Mouse (Mus musculus): Measurements from ENCODE around the gene Atf5.

Atf5 gene

GRCm38 (mm10) chr7:44850146-44850545 is 33.7 kb upstream of the Atf5 start:
- peak in 1 of 2 experiments; percentile 82 for DNase-seq (ENCODE audit: low spot score in 2 of 2)

DNA sequence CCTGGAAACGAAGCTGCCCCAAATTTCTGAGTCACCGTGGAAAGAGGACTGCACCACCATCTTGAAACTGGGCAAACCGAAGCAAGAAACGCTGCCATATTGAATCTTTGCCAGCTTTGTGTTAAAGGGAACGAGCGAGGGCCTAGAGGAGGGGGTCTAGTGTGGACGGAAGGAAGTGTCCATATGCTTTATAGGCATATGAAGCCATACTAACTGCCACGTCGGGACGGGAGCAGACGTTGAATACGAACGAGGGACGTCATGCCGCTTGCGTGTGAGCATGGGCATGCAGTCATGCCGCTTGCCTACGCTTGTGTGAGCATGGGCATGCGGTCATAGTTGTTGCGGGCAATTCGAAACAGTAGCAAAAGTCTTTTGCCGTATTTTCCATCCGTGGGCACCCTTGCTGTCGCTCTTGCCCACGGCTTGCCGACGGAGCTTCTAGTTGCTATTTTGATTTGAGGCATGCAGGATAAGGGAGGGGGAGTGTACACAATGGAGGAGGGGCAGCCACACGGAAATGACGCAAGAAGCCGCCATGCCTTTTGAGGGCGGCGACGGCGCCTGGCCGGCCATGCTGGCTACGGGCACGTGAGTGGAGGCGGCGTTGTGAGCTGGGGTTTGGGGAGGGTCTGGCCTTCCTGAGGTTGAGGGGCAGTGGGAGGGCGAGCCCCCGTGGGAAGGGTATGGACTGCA is 33.1 kb upstream of the Atf5 start:
- DNase-seq (ENCODE audit: low spot score in 2 of 2): peak; percentile 89 to 90

DNA sequence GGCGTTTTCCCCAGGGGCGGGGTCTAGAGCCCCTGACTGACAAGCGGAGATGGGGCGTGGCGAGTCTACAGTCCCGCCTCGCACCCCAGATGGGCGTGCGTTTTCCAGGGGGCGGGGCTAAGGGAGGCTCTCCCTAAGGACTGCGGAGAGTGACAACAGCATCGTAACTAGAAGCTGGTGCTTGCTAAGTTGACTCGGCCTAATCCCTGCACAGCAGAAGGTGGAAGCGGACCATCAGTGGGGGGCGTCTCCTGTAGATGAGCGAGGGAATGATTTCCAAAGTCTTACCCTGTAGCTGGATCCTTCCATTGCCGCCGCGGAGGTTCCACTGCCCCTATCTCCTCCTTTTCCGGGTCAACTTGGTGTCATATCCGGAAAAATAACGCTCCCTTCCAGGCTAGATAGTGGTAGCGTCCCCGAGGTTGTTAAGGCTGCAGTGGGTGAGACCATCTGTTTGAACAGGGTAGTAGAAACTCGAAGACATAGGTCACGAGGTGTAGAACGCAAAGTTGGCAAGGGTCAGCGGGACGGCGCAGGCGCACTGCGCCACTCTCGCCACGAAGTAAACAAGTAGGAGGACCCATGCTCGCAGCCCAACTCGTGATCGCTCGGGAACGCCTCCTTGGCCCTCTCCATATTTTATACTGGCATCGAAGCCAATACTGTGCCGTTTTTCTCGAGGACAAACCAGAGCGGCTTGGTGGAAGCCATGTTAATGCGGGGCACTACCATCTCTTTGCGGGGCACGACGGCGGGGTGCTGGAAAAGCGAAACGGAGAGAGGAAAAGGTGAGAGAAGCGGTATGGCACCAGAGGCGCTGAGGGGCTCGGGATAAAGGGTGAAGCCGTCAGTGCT is 32.3 kb upstream of the Atf5 start, which contains the start of the genes Akt1s1 and Tbc1d17:
Akt1s1 (plus strand) TSS at position 431 of the 855 bp plus-strand sequence.
Tbc1d17 (minus strand) TSS at position 519 of the 855 bp plus-strand sequence.
- peak; percentile 99 to 100 for DNase-seq (ENCODE audit: low spot score in 2 of 2)

GRCm38 (mm10) chr7:44847772-44848171 is 31.3 kb upstream of the Atf5 start:
- no peak for DNase-seq (ENCODE audit: low spot score in 2 of 2)

- DNase-seq (ENCODE audit: low spot score in 2 of 2): no peak
Measured at GRCm38 (mm10) chr7:44846804-44847203, 30.3 kb upstream of the Atf5 start.

- no peak for DNase-seq (ENCODE audit: low spot score in 2 of 2)
Measured at GRCm38 (mm10) chr7:44845006-44845405, 28.5 kb upstream of the Atf5 start.

GRCm38 (mm10) chr7:44841825-44842463 is 25.5 kb upstream of the Atf5 start:
- DNase-seq (ENCODE audit: low spot score in 2 of 2): no peak

DNA sequence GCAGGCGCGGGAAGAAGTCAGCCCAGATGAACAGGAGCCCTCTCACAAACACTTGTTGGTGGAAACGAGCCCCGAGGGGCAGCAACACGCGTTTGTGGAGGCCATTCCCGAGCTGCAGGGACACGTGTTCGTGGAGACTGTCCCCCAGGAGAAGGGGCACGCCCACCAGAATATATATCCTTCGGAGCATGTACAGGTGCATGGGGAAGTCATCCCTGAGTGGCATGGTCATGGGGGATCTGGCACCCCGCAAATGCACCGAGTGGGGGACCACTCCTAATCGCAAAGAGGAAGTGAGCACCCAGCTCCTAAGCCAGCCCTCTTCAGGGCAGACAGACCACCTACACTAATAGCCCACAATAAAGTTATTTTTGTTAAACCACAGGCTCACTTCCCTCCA is 24.0 kb upstream of the Atf5 start:
- DNase-seq (ENCODE audit: low spot score in 2 of 2): no peak

GRCm38 (mm10) chr7:44839491-44840191 is 23.2 kb upstream of the Atf5 start:
- no peak for DNase-seq (ENCODE audit: low spot score in 2 of 2)

DNA sequence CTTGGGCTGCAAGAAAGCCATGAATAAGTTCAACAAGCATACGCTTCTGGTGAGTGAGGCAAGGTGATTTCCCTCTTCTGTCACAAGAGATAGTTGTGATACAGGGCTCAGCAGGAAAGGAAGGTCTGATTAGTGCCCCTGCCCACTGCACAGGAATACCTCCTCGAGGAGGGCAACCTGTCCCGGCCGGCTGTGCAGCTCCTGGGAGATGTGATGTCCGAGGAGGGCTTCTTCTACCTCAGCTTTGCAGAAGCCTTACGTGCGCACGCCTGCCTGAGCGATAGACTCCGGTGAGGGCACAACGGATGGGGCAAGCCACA is 22.7 kb upstream of the Atf5 start:
- DNase-seq (ENCODE audit: low spot score in 2 of 2): no peak

DNA sequence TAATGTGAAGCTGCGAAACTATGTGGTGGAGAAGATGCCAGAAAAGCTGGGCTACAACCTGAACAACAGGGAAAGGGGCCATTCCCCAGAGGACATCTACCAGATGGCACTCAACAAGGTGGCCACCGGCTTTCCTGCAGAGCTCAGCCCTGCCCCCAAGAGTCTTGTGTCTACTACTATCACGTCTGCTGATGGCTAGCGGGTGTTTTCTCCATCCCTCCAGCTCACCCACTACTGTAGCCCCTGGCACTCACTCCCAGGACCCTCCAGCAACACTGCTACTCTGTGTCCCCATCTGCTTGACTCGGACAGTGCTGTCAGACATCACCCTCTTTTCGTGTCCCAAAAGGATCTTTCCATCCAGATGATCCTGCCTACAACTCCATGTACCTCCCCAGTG is 21.6 kb upstream of the Atf5 start:
- no peak for DNase-seq (ENCODE audit: low spot score in 2 of 2)

GRCm38 (mm10) chr7:44836423-44837053 is 20.1 kb upstream of the Atf5 start:
- DNase-seq (ENCODE audit: low spot score in 2 of 2): no peak

DNA sequence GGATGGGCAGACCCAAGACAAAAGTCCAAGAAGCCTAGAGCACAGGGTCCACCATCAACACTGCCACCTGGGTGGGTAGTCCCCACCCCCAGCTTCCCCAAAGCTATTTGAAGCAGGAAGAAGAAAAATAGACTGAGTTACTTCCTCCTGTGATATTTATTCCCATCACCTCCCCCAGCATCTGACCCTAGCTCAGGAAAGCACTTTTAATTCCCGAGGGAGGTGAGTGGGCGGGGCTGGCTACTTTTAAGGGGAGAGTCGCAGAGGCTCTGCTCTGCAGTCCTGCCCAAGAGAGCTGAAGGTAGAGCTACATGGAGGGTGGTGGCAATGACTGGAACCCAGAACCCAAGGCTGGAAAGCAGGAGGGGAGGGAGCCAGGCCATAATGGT is 19.6 kb upstream of the Atf5 start:
- DNase-seq (ENCODE audit: low spot score in 2 of 2): no peak

GRCm38 (mm10) chr7:44835373-44836015 is 19.0 kb upstream of the Atf5 start:
- no peak for DNase-seq (ENCODE audit: low spot score in 2 of 2)

DNA sequence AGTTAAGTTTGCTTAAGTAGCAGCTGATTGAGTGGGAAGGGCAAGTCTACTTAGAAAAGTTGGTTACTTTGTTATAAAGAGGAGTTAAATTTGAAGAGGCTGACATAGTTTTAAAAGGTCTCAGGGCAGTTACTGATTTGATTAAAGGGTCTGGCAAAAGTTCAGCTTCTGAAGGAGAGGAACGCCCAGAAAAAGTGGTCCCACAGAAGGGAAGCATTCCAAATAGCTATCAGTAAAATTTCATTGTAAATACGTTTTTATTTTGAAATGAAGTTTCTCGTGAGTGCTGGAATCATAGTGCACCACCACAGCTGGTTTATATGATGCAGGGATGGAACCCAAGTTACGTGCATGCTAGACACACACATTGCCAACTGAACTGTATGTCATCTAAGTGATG is 16.3 kb upstream of the Atf5 start:
- no peak for DNase-seq (ENCODE audit: low spot score in 2 of 2)

GRCm38 (mm10) chr7:44828706-44829105 is 12.2 kb upstream of the Atf5 start:
- no peak for DNase-seq (ENCODE audit: low spot score in 2 of 2)

GRCm38 (mm10) chr7:44826771-44827170 is 10.3 kb upstream of the Atf5 start:
- no peak for DNase-seq (ENCODE audit: low spot score in 2 of 2)

DNA sequence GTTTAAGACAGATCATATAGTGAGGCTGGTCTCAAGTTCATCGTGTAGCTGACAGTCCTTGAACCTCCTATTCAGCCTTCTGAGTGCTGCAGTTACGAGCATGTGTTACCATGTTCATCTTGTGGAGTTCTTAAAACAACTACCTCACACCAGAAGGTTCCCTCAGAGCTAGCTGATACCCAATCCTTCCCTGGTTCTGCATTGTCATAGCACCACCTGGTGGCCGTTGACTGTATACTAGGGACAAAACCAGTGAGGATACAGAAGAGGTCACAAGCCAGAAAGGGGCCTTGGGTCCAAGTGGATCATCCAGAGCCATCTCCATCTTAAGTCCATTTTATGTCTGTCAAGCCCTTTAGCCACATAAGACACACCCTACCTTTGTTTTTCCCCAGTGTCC is 8.4 kb upstream of the Atf5 start:
- DNase-seq (ENCODE audit: low spot score in 2 of 2): peak in 1 of 2 experiments; percentile 76

- peak in 1 of 2 experiments; percentile 2 for DNase-seq (ENCODE audit: low spot score in 2 of 2)
Measured at GRCm38 (mm10) chr7:44823409-44823808, 7.0 kb upstream of the Atf5 start.

- DNase-seq (ENCODE audit: low spot score in 2 of 2): peak; percentile 3 to 4
Measured at GRCm38 (mm10) chr7:44821666-44822448, 5.4 kb upstream of the Atf5 start.
